Mouse (Mus musculus) midbrain, embryonic 12.5 days (tissue): Measurements from ENCODE around the gene Tmem191c. TPM values are rescaled to one million over a fixed set of nuclear protein-coding genes. Genes with fewer than 3 reads are reported as not detected.
"Not testable (repeated sequence)": the region's sequence is repeated elsewhere in the genome, so short reads cannot be mapped to it uniquely, and the experiment has no call there.

Experiments
- ATAC-seq: fragments of 200-750 bp; cut with Nextera tagmentation; 2 replicates; pipeline ENCODE4 v1.8.0; 2017; ENCODE audit warnings: low read depth, moderate TSS enrichment, moderate library complexity; ENCODE audit not compliant: low FRiP score
- H3K27ac ChIP-seq: fragments of 300-500 bp; sonication (generic); replicated peaks from 2 replicates; pipeline ENCODE4 v1.5.1; 2016; ENCODE audit warnings: mild to moderate bottlenecking
- H3K27me3 ChIP-seq: fragments of 300-500 bp; sonication (generic); 2 replicates; pipeline ENCODE4 v1.6.1; 2016; ENCODE audit warnings: mild to moderate bottlenecking
- H3K36me3 ChIP-seq: fragments of 300-500 bp; sonication (generic); 2 replicates; pipeline ENCODE4 v1.6.1; 2016
- H3K4me1 ChIP-seq: fragments of 300-500 bp; sonication (generic); 2 replicates; pipeline ENCODE4 v1.6.1; 2016
- H3K4me2 ChIP-seq: fragments of 300-500 bp; sonication (generic); replicated peaks from 2 replicates; pipeline ENCODE4 v1.6.1; 2016; ENCODE audit warnings: mild to moderate bottlenecking, moderate library complexity
- H3K4me3 ChIP-seq: fragments of 300-500 bp; sonication (generic); 2 replicates; pipeline ENCODE4 v1.5.1; 2016; ENCODE audit warnings: mild to moderate bottlenecking
- H3K9ac ChIP-seq: fragments of 300-500 bp; sonication (generic); replicated peaks from 2 replicates; pipeline ENCODE4 v1.6.1; 2016; ENCODE audit warnings: mild to moderate bottlenecking, moderate library complexity
- H3K9me3 ChIP-seq: fragments of 300-500 bp; sonication (generic); 2 replicates; pipeline ENCODE4 v1.6.1; 2016; ENCODE audit warnings: mild to moderate bottlenecking
- WGBS: fragments of 180-500 bp; shearing (Covaris S2); methylation state at CpG from one replicate; pipeline ENCODE4 v1.1.7; 2016; 5-methylcytosine and 5-hydroxymethylcytosine counted together
- polyA plus RNA-seq: library from polyadenylated mRNA; unstranded; fragments of >200 nt; fragmentation: Nextera tagmentation; extraction: Ambion mirVana; gene quantifications from 2 replicates; pipeline ENCODE4 v1.2.1, GENCODE M21; 2016

The Tmem191c gene
- 18.4 and 22.8 TPM in 2 replicates for polyA plus RNA-seq

DNA sequence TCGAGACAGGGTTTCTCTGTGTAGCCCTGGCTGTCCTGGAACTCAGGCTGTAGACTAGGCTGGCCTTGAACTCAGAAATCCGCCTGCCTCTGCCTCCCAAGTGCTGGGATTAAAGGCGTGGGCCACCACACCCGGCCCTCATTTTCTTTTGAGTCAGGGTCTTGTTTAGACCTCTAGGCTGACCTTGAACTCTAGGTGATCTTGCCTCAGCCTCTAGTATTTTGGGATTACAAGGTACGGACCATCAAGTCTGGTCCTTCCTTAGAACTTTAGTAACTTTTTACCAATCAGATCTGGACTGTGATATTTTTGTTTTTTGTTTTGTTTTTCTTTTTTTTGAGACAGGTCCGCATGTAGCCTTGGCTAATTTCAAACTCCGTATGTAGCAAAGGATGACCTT, at the start of gene Tmem191c:
TSS of gene Tmem191c (plus strand) at position 357 of the 400 bp plus-strand sequence.
- peaks cover 21% of the 10 kb centered on the region for H3K4me1 ChIP-seq
- peaks cover 37% of the 10 kb centered on the region for H3K27me3 ChIP-seq
- peak within 1 kb of the TSS; percentile 78 for H3K27ac ChIP-seq
- H3K36me3 ChIP-seq = peaks cover 16% of the 10 kb centered on the region
- peaks cover 4% of the 10 kb centered on the region; the same call in 1 of the 2 replicates for H3K9me3 ChIP-seq
- WGBS = 55% methylated on average over 7 of the region's 7 CpGs
- peak within 1 kb of the TSS; percentile 90 for H3K4me2 ChIP-seq
- 0 out of 2 replicates have a peak, but pooled peaks have one; percentile 3 for ATAC-seq
- peak within 1 kb of the TSS; percentile 54 for H3K4me3 ChIP-seq
- H3K9ac ChIP-seq = peak within 1 kb of the TSS; percentile 59

DNA sequence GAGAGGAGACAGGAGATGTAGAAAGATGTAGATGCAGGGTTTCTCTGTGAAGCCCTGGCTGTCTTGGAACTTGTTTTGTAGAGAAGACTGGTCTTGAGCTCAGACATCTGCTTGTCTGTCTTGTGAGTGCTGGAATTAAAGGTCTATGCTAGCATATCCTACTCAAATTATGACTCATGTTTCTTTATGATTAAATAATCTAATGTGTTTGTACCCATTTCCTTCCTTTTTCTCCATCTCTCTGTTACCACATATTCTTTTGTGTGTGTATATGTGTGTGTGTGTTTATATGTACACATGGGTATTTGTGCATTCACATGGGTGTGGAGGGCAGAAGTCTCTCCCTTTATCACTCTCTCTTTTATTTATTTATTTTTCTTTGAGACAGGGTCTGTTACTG, 49.4 kb upstream of the Tmem191c start:
- H3K4me2 ChIP-seq = no peak overlapping the region
- H3K27me3 ChIP-seq = no peaks in the 10 kb centered on the region
- no peak overlapping the region for H3K4me3 ChIP-seq
- H3K4me1 ChIP-seq = no peaks in the 10 kb centered on the region
- H3K36me3 ChIP-seq = no peaks in the 10 kb centered on the region
- H3K9me3 ChIP-seq = peaks cover 7% of the 10 kb centered on the region; the same call in 1 of the 2 replicates
- H3K9ac ChIP-seq = no peak overlapping the region
- H3K27ac ChIP-seq = no peak overlapping the region
- no peak for ATAC-seq

- H3K9me3 ChIP-seq, ATAC-seq, H3K4me3 ChIP-seq, H3K27ac ChIP-seq, H3K9ac ChIP-seq, H3K4me2 ChIP-seq, H3K27me3 ChIP-seq, H3K36me3 ChIP-seq: not testable (repeated sequence)
- WGBS = 93% methylated on average over 2 of the region's 2 CpGs
- H3K4me1 ChIP-seq = peaks cover 28% of the 10 kb centered on the region
These were observed 44.4 kb upstream of the Tmem191c start for GRCm38 (mm10) chr16:17231523-17231922.

DNA sequence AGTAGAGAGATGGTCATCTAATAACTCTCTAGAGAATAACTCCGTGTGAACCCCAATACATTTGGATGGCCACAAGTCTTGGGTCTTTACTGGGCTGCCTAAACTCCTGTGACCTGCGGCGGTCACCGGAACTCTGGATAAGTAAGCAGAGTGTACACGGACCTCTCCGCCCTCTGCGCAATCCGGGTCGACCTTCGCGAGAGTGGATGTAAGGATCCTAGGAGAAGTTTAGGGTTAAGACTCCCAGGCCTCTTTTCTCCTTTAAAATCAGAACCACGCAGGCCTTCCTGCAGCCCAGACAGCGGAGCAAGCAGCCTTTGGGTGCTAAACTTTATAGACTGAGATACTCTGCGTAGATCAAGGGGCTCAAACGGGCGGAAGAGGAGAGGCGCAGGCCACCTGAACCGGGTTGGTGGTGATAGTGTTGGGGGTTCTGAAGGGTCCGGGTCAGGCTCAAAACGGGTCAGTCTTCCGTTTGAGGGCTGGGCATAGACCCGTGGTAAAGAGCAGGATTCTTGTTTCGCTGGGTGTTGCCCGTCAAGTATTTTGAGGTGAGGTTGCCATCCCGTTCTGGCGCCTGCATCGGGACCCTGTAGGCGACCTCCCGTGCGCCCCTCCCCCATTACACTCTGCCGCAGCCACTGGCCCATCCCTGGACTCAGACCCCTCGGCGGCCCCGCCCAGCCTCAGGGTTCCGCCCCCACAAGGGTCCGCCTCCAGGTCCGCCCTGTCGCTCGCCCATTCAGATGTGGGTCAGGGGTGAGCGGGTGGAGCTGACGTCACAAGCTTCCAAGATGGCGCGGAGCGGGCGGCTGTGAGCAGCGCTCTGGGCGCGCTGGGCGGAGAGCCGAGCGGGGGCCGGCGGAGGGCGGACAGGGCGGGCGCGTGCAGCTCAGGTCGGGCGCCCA, 42.8 kb upstream of the Tmem191c start, which contains the start of gene Hic2:
TSS of gene Hic2 (plus strand) at position 779 of the 908 bp plus-strand sequence.
- H3K27ac ChIP-seq = peak within 1 kb of the TSS; percentile 95
- peak within 1 kb of the TSS; percentile 89 for H3K4me2 ChIP-seq
- peak within 1 kb of the TSS; percentile 89 for H3K9ac ChIP-seq
- WGBS = under 1% methylated on average over 58 of the region's 59 CpGs
- ATAC-seq = peak; percentile 98
- 0 out of 2 replicates have a peak, but pooled peaks cover 3% of the 10 kb centered on the region for H3K27me3 ChIP-seq
- H3K4me1 ChIP-seq = peaks cover 31% of the 10 kb centered on the region
- peaks cover 7% of the 10 kb centered on the region; the same call in 1 of the 2 replicates for H3K9me3 ChIP-seq
- no peaks in the 10 kb centered on the region for H3K36me3 ChIP-seq
- H3K4me3 ChIP-seq = peak within 1 kb of the TSS; percentile 90

DNA sequence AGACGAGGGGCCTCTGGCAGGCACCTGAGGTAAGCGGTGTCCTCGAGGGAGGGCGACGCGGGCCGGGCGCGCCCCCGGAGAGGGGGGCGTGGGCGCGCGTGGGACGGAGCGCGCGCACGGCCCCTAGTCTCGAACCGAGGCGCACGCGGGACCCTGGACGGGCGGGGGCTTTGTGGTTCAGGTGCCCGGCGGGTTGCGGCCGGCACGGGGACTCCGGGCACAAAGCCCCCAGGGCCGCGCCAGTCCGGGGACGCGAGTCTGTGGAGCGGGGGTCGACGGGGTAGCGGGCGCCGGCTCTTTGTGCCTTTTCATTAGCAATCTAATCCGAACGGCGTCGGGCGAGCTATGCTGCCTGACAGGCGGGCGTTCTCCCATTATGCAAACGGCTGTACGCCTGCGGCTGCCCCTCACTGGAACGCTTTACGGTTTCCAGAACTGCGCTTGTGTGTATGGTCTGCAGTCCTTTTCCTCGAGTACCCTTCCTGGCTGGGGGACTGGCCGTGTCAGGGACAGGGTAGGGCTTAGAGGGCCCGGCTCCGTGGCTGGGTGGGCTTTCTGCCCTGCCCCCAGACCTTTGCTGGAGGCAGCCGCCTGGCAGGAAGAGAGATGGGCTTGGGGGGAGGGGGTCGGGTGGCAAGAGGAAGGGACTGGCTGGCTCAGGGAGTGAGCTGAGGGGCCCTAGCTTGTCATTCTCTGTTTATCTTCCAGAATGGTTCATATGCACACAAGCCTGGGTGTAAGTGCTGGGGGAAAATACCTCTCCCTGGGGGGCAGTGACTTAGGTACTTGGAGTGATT, 42.0 kb upstream of the Tmem191c start:
- H3K9ac ChIP-seq = peak overlapping the region; percentile 89
- 0 out of 2 replicates have a peak, but pooled peaks cover 3% of the 10 kb centered on the region for H3K27me3 ChIP-seq
- H3K36me3 ChIP-seq = no peaks in the 10 kb centered on the region
- peaks cover 38% of the 10 kb centered on the region for H3K4me1 ChIP-seq
- peak overlapping the region; percentile 89 for H3K4me2 ChIP-seq
- ATAC-seq = peak; percentile 79
- peaks cover 7% of the 10 kb centered on the region; the same call in 1 of the 2 replicates for H3K9me3 ChIP-seq
- H3K27ac ChIP-seq = peak overlapping the region; percentile 95
- under 1% methylated on average over 38 of the region's 62 CpGs for WGBS
- peak overlapping the region; percentile 90 for H3K4me3 ChIP-seq

DNA sequence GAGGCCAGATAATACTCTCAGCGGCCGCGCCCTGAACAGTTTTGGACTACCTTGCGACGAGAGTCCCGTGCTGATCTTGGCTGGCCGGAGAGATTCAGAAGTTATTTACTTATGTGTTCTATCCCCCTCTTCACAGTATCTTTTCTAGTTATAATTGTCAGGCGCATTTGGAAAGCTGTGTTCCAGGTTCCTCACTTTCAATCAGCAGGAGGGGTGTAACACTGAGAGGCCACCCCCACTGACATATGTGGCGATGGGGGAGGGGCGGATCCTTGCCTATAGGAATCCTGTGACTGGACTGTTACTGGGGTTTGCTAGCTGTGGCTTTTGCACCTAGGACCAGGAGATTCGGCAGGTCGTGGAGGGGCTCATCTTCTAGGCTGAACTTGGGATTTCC, 41.4 kb upstream of the Tmem191c start:
- peaks cover 44% of the 10 kb centered on the region for H3K4me1 ChIP-seq
- ATAC-seq = no peak
- 2% methylated on average over 12 of the region's 12 CpGs for WGBS
- peak overlapping the region; percentile 95 for H3K27ac ChIP-seq
- H3K4me2 ChIP-seq = peak overlapping the region; percentile 89
- H3K36me3 ChIP-seq = no peaks in the 10 kb centered on the region
- 0 out of 2 replicates have a peak, but pooled peaks cover 3% of the 10 kb centered on the region for H3K27me3 ChIP-seq
- peak overlapping the region; percentile 89 for H3K9ac ChIP-seq
- peaks cover 7% of the 10 kb centered on the region; the same call in 1 of the 2 replicates for H3K9me3 ChIP-seq
- H3K4me3 ChIP-seq = peak overlapping the region; percentile 90

DNA sequence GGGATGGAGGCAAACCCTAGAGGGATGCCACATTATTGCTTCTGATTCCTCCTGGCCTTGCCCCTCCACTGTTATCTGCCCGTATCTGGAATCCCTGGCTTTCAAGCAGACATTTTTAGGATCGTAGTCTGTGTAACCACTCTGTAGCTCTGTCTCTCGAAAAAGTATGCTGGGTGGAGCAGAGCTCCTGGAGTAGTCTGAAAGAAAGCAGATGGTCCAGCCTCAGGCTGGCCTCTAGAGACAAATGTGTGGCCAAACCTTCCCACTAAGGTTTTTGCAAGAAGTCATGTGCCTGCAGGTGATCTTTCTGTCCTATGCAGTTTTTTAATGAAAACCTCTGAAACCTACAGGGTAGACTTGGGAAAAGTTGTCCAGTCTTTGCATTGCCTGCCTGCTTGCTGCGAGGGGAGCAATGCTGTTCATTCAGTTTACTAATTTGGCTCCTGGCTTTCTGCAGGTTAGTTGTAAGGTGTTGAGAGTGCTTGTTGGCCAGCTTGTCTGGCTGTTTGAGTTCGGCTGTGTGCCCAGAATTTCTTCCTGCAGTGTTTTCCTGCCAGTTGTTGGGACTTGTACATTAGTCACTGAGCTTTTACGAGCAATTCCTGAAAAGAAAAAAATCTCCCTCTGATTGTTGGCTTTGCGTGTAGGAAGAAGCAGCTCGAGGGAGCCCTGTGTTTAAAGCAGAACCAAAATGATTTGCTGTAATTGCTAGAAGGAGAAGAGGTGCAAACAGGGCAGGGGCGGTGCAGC, 40.8 kb upstream of the Tmem191c start:
- Histone ChIP-seq H3K27me3 (0 out of 2 replicates have a peak, but pooled peaks cover 3% of the 10 kb centered on the region), H3K4me2 (peak overlapping the region; percentile 89), H3K36me3 (no peaks in the 10 kb centered on the region), H3K4me3 (peak overlapping the region; percentile 90), H3K9ac (peak overlapping the region; percentile 89), H3K27ac (peak overlapping the region; percentile 95; the same call in 1 of the 2 replicates), H3K4me1 (peaks cover 47% of the 10 kb centered on the region), H3K9me3 (peaks cover under 1% of the 10 kb centered on the region; the same call in 1 of the 2 replicates)
- WGBS = 63% methylated on average over 9 of the region's 9 CpGs
- no peak for ATAC-seq

GRCm38 (mm10) chr16:17237634-17238033, 38.2 kb upstream of the Tmem191c start:
- Histone ChIP-seq H3K4me2 (no peak overlapping the region), H3K4me1 (peaks cover 46% of the 10 kb centered on the region), H3K9ac (no peak overlapping the region), H3K27me3 (no peaks in the 10 kb centered on the region), H3K36me3 (no peaks in the 10 kb centered on the region), H3K4me3 (no peak overlapping the region), H3K27ac (no peak overlapping the region), H3K9me3 (no peaks in the 10 kb centered on the region)
- no peak for ATAC-seq
- 86% methylated on average over 3 of the region's 3 CpGs for WGBS

GRCm38 (mm10) chr16:17239409-17239808, 36.5 kb upstream of the Tmem191c start:
- no peak for ATAC-seq
- WGBS = 82% methylated on average over 2 of the region's 2 CpGs
- H3K27ac ChIP-seq = no peak overlapping the region
- H3K36me3 ChIP-seq = no peaks in the 10 kb centered on the region
- H3K9me3 ChIP-seq = no peaks in the 10 kb centered on the region
- peaks cover 45% of the 10 kb centered on the region for H3K4me1 ChIP-seq
- no peak overlapping the region for H3K9ac ChIP-seq
- no peak overlapping the region for H3K4me3 ChIP-seq
- no peaks in the 10 kb centered on the region for H3K27me3 ChIP-seq
- no peak overlapping the region for H3K4me2 ChIP-seq

GRCm38 (mm10) chr16:17243731-17244130, 32.1 kb upstream of the Tmem191c start:
- WGBS = 76% methylated on average over 1 of the region's 1 CpGs
- no peak overlapping the region for H3K9ac ChIP-seq
- no peak overlapping the region for H3K27ac ChIP-seq
- no peak overlapping the region for H3K4me3 ChIP-seq
- no peak overlapping the region for H3K4me2 ChIP-seq
- H3K4me1 ChIP-seq = peaks cover 17% of the 10 kb centered on the region
- no peaks in the 10 kb centered on the region for H3K9me3 ChIP-seq
- no peaks in the 10 kb centered on the region for H3K36me3 ChIP-seq
- H3K27me3 ChIP-seq = no peaks in the 10 kb centered on the region
- no peak for ATAC-seq

DNA sequence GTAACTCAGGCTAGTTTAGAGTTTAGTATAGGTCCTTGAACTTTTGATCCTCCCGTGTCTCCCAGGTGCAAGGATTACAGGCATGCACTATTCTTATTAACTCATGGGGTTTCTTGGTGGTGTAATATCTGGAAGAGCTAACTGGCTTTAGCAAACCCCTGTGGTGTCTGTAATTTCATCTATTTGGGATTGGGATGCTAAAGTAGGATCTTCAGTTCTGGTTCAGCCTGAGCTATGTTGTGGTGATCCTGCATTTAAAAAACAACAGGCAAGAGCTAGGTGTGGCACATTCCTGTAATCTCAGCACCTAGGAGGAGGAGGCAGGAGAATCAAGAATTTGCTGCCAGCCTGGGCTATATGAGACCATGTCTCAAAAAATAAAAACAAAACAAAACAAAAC, 30.9 kb upstream of the Tmem191c start:
- 80% methylated on average over 1 of the region's 1 CpGs for WGBS

More for the DNA sequence above, 30.9 kb upstream of the Tmem191c start:
- H3K9ac ChIP-seq = no peak overlapping the region
- no peaks in the 10 kb centered on the region for H3K36me3 ChIP-seq
- no peak overlapping the region for H3K27ac ChIP-seq
- H3K4me1 ChIP-seq = peaks cover 9% of the 10 kb centered on the region; the same call in 1 of the 2 replicates
- ATAC-seq = no peak
- H3K9me3 ChIP-seq = no peaks in the 10 kb centered on the region
- no peak overlapping the region for H3K4me3 ChIP-seq
- H3K4me2 ChIP-seq = no peak overlapping the region
- no peaks in the 10 kb centered on the region for H3K27me3 ChIP-seq
